Mouse (Mus musculus) embryonic fibroblast, embryonic 13.5 days (primary cell): Measurements from ENCODE around the gene Hipk2. TPM values are rescaled to one million over a fixed set of nuclear protein-coding genes. Genes with fewer than 3 reads are reported as not detected.

Source experiments
- H3K27ac ChIP-seq: 2 replicates; pipeline ENCODE4 v1.5.1; 2012; ENCODE audit warnings: low read length, control low read depth, inconsistent platforms; ENCODE audit not compliant: insufficient read depth
- H3K4me1 ChIP-seq: 2 replicates; pipeline ENCODE4 v1.6.1; 2011; ENCODE audit warnings: low read length; ENCODE audit not compliant: control insufficient read depth, insufficient read depth
- H3K4me3 ChIP-seq: 2 replicates; pipeline ENCODE4 v1.5.1; 2011; ENCODE audit warnings: mild to moderate bottlenecking, control low read depth, low read length; ENCODE audit not compliant: insufficient read depth
- CTCF ChIP-seq: IDR thresholded peaks from 2 replicates; pipeline ENCODE4 v1.5.1; 2011; ENCODE audit warnings: mild to moderate bottlenecking, control low read depth, low read length, moderate library complexity, borderline replicate concordance; ENCODE audit not compliant: insufficient read depth
- POLR2A ChIP-seq: IDR thresholded peaks from 2 replicates; pipeline ENCODE4 v1.6.1; 2011; ENCODE audit warnings: low read depth, mild to moderate bottlenecking, control low read depth, low read length, moderate library complexity
- polyA plus RNA-seq: library from polyadenylated mRNA; stranded (reverse); fragments of >200 nt; gene quantifications from 2 replicates; pipeline ENCODE4 v1.2.4, GENCODE M21; 2011; ENCODE audit warnings: low read depth; ENCODE audit not compliant: missing spikeins, insufficient read length

The Hipk2 gene
- polyA plus RNA-seq, 1 experiment = 33.1 TPM

GRCm38 (mm10) chr6:38853561-38853992 lies 22.4 kb downstream of the Hipk2 start:
- TF ChIP-seq POLR2A (no peak), CTCF (no peak)
- H3K27ac ChIP-seq = no peak overlapping the region
- no peak overlapping the region for H3K4me3 ChIP-seq
- H3K4me1 ChIP-seq = peaks cover 8% of the 10 kb centered on the region

GRCm38 (mm10) chr6:38851740-38852139 lies 24.2 kb downstream of the Hipk2 start:
- H3K4me3 ChIP-seq = no peak overlapping the region
- peaks cover 17% of the 10 kb centered on the region for H3K4me1 ChIP-seq
- TF ChIP-seq CTCF = no peak
- TF ChIP-seq POLR2A = no peak
- H3K27ac ChIP-seq = no peak overlapping the region

- Histone ChIP-seq H3K4me3 (no peak overlapping the region), H3K4me1 (peaks cover 26% of the 10 kb centered on the region), H3K27ac (no peak overlapping the region)
- TF ChIP-seq POLR2A (no peak), CTCF (no peak)
Measured at GRCm38 (mm10) chr6:38850715-38851259, 25.2 kb downstream of the Hipk2 start.

- Histone ChIP-seq H3K4me1 (peaks cover 37% of the 10 kb centered on the region), H3K27ac (peak overlapping the region; percentile 44), H3K4me3 (no peak overlapping the region)
- TF ChIP-seq CTCF = no peak
- TF ChIP-seq POLR2A = no peak
Measured at GRCm38 (mm10) chr6:38847958-38848910, 27.7 kb downstream of the Hipk2 start.

DNA sequence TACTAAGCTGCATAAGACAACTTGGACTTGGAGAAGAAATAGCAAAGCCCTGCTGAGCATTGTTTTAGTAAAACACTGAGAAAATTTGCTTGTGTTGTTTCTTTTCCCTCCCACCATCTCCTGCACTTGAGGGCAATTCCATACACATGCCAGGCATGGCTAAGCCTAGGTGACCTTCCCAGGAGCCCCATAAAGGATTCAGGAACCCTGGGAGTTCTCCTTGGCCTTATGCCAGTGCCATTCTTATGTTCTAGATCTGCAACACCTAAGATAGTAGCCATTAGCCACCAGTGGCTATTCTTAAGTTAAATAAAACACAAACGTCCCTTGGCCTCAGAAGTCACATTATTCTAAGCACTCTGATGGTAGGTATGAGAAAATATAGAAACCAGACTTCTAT lies 28.5 kb downstream of the Hipk2 start:
- TF ChIP-seq CTCF (no peak), POLR2A (no peak)
- Histone ChIP-seq H3K4me3 (no peak overlapping the region), H3K4me1 (peaks cover 40% of the 10 kb centered on the region), H3K27ac (no peak overlapping the region)

- no peak overlapping the region for H3K4me3 ChIP-seq
- H3K27ac ChIP-seq = 0 out of 2 replicates have a peak overlapping the region, but pooled peaks have one; percentile 34
- TF ChIP-seq POLR2A (no peak), CTCF (no peak)
- peaks cover 40% of the 10 kb centered on the region for H3K4me1 ChIP-seq
Measured at GRCm38 (mm10) chr6:38846330-38847195, 29.4 kb downstream of the Hipk2 start.

GRCm38 (mm10) chr6:38845876-38846275 lies 30.1 kb downstream of the Hipk2 start:
- H3K4me3 ChIP-seq = no peak overlapping the region
- H3K27ac ChIP-seq = no peak overlapping the region
- peaks cover 40% of the 10 kb centered on the region for H3K4me1 ChIP-seq
- no peak for TF ChIP-seq POLR2A
- no peak for TF ChIP-seq CTCF

- Histone ChIP-seq H3K4me1 (peaks cover 40% of the 10 kb centered on the region), H3K4me3 (no peak overlapping the region), H3K27ac (peak overlapping the region; percentile 21; the same call in 1 of the 2 replicates)
- no peak for TF ChIP-seq CTCF
- TF ChIP-seq POLR2A = no peak
Measured at GRCm38 (mm10) chr6:38845117-38845516, 30.8 kb downstream of the Hipk2 start.

- Histone ChIP-seq H3K4me3 (no peak overlapping the region), H3K27ac (no peak overlapping the region)
- TF ChIP-seq CTCF (no peak), POLR2A (no peak)
Measured at GRCm38 (mm10) chr6:38841551-38841950, 34.4 kb downstream of the Hipk2 start.

More at GRCm38 (mm10) chr6:38841551-38841950, 34.4 kb downstream of the Hipk2 start:
- H3K4me1 ChIP-seq = peaks cover 27% of the 10 kb centered on the region
